ENCODE assay signal across 11 mouse cellular contexts in genomic region chr1:71945070-71945469, GRCm38 (mm10).
A peak's percentile ranks its signal among the peaks of the same experiment; 100 is the strongest.
DNase-seq lines count a peak whose midpoint lies in the region; ATAC-seq lines count a peak whose summit lies in the region.
"Had no signal": no experiment of that assay in that cellular context is flagged by ENCODE, and none has a peak within 500 bp of the region (broad histone marks: within the 10 kb centered on the region; RNA-seq: fewer than 3 reads in every experiment).

No protein-coding gene starts in this region.

- intact Hi-C loops in left cerebral cortex, postnatal 36 days (cut with DNase I), result no loop called here

- WGBS in intestine, embryonic 15.5 days, result 84% methylated on average over 6 of the region's 6 CpGs
- 91% methylated on average over 6 of the region's 6 CpGs for WGBS in hindbrain, embryonic 13.5 days

- H3K4me3 ChIP-seq in intestine, embryonic 15.5 days (replicated peaks), result no peak overlapping the region
- H3K4me3 ChIP-seq in hindbrain, embryonic 13.5 days, result no peak overlapping the region

- H3K4me1 ChIP-seq in intestine, embryonic 15.5 days (replicated peaks), result no peaks in the 10 kb centered on the region
- H3K4me1 ChIP-seq in hindbrain, embryonic 13.5 days (replicated peaks), result 0 out of 2 replicates have a peak, but pooled peaks cover 6% of the 10 kb centered on the region

- 0 out of 2 replicates have a peak, but pooled peaks have one; percentile 34 for ATAC-seq in cerebellum, adult (ENCODE audit: insufficient number of reproducible peaks, low FRiP score, low TSS enrichment)
- ATAC-seq in intestine, embryonic 15.5 days, result no peak
- no peak; the same call in 1 of the 2 replicates for ATAC-seq in granulocyte monocyte progenitor cell, adult 5-6 weeks (replicated peaks; ENCODE audit: poor library complexity, severe bottlenecking)
- ATAC-seq in hindbrain, embryonic 13.5 days (ENCODE audit: low FRiP score), result no peak
- ATAC-seq: hindbrain, embryonic 16.5 days had no signal

- H3K27me3 ChIP-seq in intestine, embryonic 15.5 days (replicated peaks), result no peaks in the 10 kb centered on the region
- no peaks in the 10 kb centered on the region for H3K27me3 ChIP-seq in hindbrain, embryonic 13.5 days

- no peak for DNase-seq in cerebellum, adult 8-10 months
- DNase-seq in ovary, adult 18-20 months (ENCODE audit: low spot score), result peak; percentile 24
- DNase-seq in ovary, postnatal 10 days (ENCODE audit: low spot score), result no peak
- peak; percentile 9 to 22 for DNase-seq in left cerebral cortex, postnatal 36 days (ENCODE audit: low spot score in 2 of 2)
- DNase-seq: liver; spleen, adult 18-20 months had no signal

- H3K4me2 ChIP-seq in intestine, embryonic 15.5 days (replicated peaks), result no peak overlapping the region
- H3K4me2 ChIP-seq in hindbrain, embryonic 13.5 days, result no peak overlapping the region

- H3K9ac ChIP-seq in intestine, embryonic 15.5 days, result no peak overlapping the region
- H3K9ac ChIP-seq in hindbrain, embryonic 13.5 days, result no peak overlapping the region

- no peak overlapping the region for H3K27ac ChIP-seq in intestine, embryonic 15.5 days
- no peak overlapping the region for H3K27ac ChIP-seq in hindbrain, embryonic 13.5 days

- H3K36me3 ChIP-seq in intestine, embryonic 15.5 days, result no peaks in the 10 kb centered on the region
- H3K36me3 ChIP-seq in hindbrain, embryonic 13.5 days, result no peaks in the 10 kb centered on the region

- no peaks in the 10 kb centered on the region for H3K9me3 ChIP-seq in intestine, embryonic 15.5 days
- H3K9me3 ChIP-seq in hindbrain, embryonic 13.5 days, result no peaks in the 10 kb centered on the region

Comparison
In these comparisons a context has a peak if more than half of its experiments do, and no peak if none do; other contexts are left out.
1. DNase-seq: peak in ovary, adult 18-20 months (single experiment) and left cerebral cortex, postnatal 36 days (2 of 2); none in cerebellum, adult 8-10 months (single experiment) and ovary, postnatal 10 days (single experiment).